Mouse (Mus musculus): ENCODE measurements around the gene Mocs3. TPM values are rescaled to one million over a fixed set of nuclear protein-coding genes. Genes with fewer than 3 reads are reported as not detected.

Mocs3 gene
- total RNA-seq, 1 experiment from 2014 or later: 3.3 TPM

Other genes starting within 250 kb of the Mocs3 start
- 0.09 TPM in 1 of 2 replicates, not detected in the other for gene Ripor3, start 220.0 kb upstream of the Mocs3 start, total RNA-seq (2017)
- 0.41 and 1.2 TPM in 2 replicates for gene Pard6b, start 149.6 kb upstream of the Mocs3 start, total RNA-seq (2017)
- gene Adnp, start 23.5 kb upstream of the Mocs3 start, total RNA-seq (2017): 0.53 and 15.9 TPM in 2 replicates
- 68.1 and 68.7 TPM in 2 replicates for gene Gm20716, start 258 bp upstream of the Mocs3 start, total RNA-seq (2017)
- 38.1 and 38.8 TPM in 2 replicates for gene Dpm1, start within 50 bp of the Mocs3 start, total RNA-seq (2017)
- gene Kcng1, start 51.1 kb downstream of the Mocs3 start, total RNA-seq (2017): 5.1 and 5.7 TPM in 2 replicates

Data from common myeloid progenitor, adult 5-6 weeks (primary cell).